Mouse (Mus musculus): ENCODE data around the gene Dhrs7c.

DNA sequence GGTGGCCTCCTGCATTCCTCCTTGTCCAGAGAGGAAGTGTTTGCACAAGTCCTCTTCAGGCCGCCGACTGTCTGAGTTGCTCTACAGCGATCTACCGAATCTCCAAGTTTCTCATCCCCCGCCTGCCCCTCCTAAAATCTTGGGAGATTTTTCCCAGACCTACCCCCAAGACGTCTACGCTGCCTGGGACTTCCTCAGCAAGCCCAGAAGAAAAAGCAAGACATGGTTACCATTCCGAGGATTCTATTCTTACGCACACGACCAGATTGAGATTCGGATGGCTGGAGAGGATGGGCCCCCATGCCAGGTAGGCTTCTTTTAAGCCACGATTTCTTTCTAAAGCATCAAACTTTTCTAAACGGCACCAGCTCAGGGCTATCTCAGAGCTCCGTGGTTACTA lies 26.9 kb upstream of the Dhrs7c start, which contains the start of gene Glp2r:
- TF ChIP-seq CTCF (conservative IDR thresholded peaks at IDR 0.05; ENCODE audit: low read length) (no peak), POU5F1 (IDR thresholded peaks at IDR 0.05; ENCODE audit: borderline replicate concordance, low read length) (no peak), NANOG (IDR thresholded peaks at IDR 0.05; ENCODE audit: borderline replicate concordance, low read length) (no peak)

Data from E14TG2a.4 (cell line).